Mouse (Mus musculus): ENCODE data around the gene Grm8. TPM values are rescaled to one million over a fixed set of nuclear protein-coding genes. Genes with fewer than 3 reads are reported as not detected.

Gene Grm8
- total and polyA plus RNA-seq, 3 experiments: 0.42 to 0.52 TPM; not detected in 1

DNA sequence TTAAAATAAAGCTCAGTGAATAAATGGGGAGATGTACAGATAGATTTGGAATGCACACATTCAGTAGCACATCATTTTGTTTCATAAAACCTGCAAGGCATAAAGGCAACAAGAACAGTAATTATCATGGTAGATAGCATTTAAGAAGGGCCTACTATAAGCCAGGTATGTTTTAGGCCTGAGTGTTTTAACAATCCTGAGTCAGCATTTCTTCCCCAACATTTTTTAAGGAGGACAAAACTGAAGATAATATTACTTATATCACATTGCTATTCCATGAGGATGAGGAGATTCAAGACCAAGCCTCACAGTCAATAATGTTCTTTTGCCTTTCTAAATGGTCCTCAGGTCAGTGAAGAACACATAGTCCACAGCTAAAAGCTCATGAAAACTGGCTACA lies 762.6 kb downstream of the Grm8 start:
- no peak overlapping the region for H3K27ac ChIP-seq (ENCODE audit: control insufficient read depth, low read depth, low read length)
- no peaks in the 10 kb centered on the region for H3K79me2 ChIP-seq (ENCODE audit: control insufficient read depth, insufficient read depth, low read length, poor library complexity)
- no peaks in the 10 kb centered on the region for H3K4me1 ChIP-seq (ENCODE audit: control insufficient read depth in 1 of 2, insufficient read depth in 2 of 2, low read length in 2 of 2)
- no peak overlapping the region for H3K4me3 ChIP-seq (ENCODE audit: control insufficient read depth in 1 of 2, insufficient read depth in 1 of 2, low read depth in 2 of 2, low read length in 2 of 2)
- H3K27me3 ChIP-seq (ENCODE audit: control insufficient read depth in 1 of 2, insufficient read depth in 2 of 2, low read length in 2 of 2): no peaks in the 10 kb centered on the region
- no peak overlapping the region for H3K9ac ChIP-seq (ENCODE audit: control insufficient read depth, low read depth, low read length, poor library complexity, severe bottlenecking)
- no peaks in the 10 kb centered on the region for H3K36me3 ChIP-seq (ENCODE audit: control insufficient read depth in 1 of 2, insufficient read depth in 2 of 2, low read length in 2 of 2)
- TF ChIP-seq ZNF384 (IDR thresholded peaks at IDR 0.05; ENCODE audit: low read depth, low read length) (no peak), RCOR1 (IDR thresholded peaks at IDR 0.05; ENCODE audit: low read depth, low read length) (no peak), MYB (IDR thresholded peaks at IDR 0.05; ENCODE audit: low read depth, low read length) (no peak), ZKSCAN1 (IDR thresholded peaks at IDR 0.05; ENCODE audit: low read depth, low read length) (no peak), TCF12 (IDR thresholded peaks at IDR 0.05; ENCODE audit: low read depth, low read length) (no peak), SIN3A (IDR thresholded peaks at IDR 0.05; ENCODE audit: low read length) (no peak)
- DNase-seq (ENCODE audit: low read depth, low spot score): no peak
- H3K9me3 ChIP-seq (replicated peaks; ENCODE audit: insufficient read depth, low read length): no peaks in the 10 kb centered on the region

DNA sequence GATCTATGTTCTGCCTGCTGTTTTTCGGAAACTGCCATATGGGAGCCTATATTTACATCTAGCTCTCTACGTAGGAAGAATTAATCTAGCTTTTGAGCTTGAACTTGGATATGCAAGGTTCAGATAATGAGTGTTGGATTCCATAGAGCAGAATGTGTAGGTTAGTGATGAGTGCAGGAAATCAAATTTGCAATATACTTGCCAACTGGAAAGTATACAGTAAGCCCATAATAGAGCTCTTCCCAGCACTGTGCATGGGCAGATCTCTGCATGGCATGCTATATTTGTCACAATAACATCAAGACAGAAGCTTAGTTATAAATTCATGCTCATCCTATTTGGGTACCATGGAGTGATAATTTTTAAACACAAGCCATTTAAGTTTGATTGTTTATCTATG lies 763.9 kb downstream of the Grm8 start:
- no peaks in the 10 kb centered on the region for H3K27me3 ChIP-seq (ENCODE audit: control insufficient read depth in 1 of 2, insufficient read depth in 2 of 2, low read length in 2 of 2)
- TF ChIP-seq E2F4 (IDR thresholded peaks at IDR 0.05; ENCODE audit: borderline replicate concordance, low read depth, low read length) (no peak), TCF12 (IDR thresholded peaks at IDR 0.05; ENCODE audit: low read depth, low read length) (no peak), POLR2A (IDR thresholded peaks at IDR 0.05; ENCODE audit: control insufficient read depth in 1 of 2, insufficient read depth in 1 of 2, low read depth in 1 of 2, low read length in 2 of 2, poor library complexity in 1 of 2) (no peak), BHLHE40 (IDR thresholded peaks at IDR 0.05; ENCODE audit: borderline replicate concordance, low read depth, low read length) (no peak), MYB (IDR thresholded peaks at IDR 0.05; ENCODE audit: low read depth, low read length) (no peak), SIN3A (IDR thresholded peaks at IDR 0.05; ENCODE audit: low read length) (no peak), TBP (IDR thresholded peaks at IDR 0.05; ENCODE audit: low read depth, low read length) (no peak), CHD2 (IDR thresholded peaks at IDR 0.05; ENCODE audit: low read length) (no peak), ZNF384 (IDR thresholded peaks at IDR 0.05; ENCODE audit: low read depth, low read length) (no peak), GATA1 (IDR thresholded peaks at IDR 0.05; ENCODE audit: low read depth, low read length) (no peak), HCFC1 (IDR thresholded peaks at IDR 0.05; ENCODE audit: low read depth, low read length) (no peak), MAX (IDR thresholded peaks at IDR 0.05; ENCODE audit: low read length) (no peak), UBTF (IDR thresholded peaks at IDR 0.05; ENCODE audit: borderline replicate concordance, insufficient read depth, low read depth, low read length) (no peak), MAZ (IDR thresholded peaks at IDR 0.05; ENCODE audit: low read depth, low read length) (no peak), POLR2AphosphoS5 (IDR thresholded peaks at IDR 0.05; ENCODE audit: borderline replicate concordance, low read depth, low read length) (no peak), CHD1 (IDR thresholded peaks at IDR 0.05; ENCODE audit: low read depth, low read length) (no peak), CTCF (IDR thresholded peaks at IDR 0.05 in 2 of 3, conservative IDR thresholded peaks at IDR 0.05 in 1 of 3; ENCODE audit: control insufficient read depth in 1 of 3, insufficient read depth in 1 of 3, low read depth in 2 of 3, low read length in 3 of 3, poor library complexity in 1 of 3, severe bottlenecking in 1 of 3) (no peak)

More for the DNA sequence above, 763.9 kb downstream of the Grm8 start:
- Histone ChIP-seq H3K9me3 (replicated peaks; ENCODE audit: insufficient read depth, low read length) (no peaks in the 10 kb centered on the region), H3K27ac (ENCODE audit: control insufficient read depth, low read depth, low read length) (no peak overlapping the region), H3K36me3 (ENCODE audit: control insufficient read depth in 1 of 2, insufficient read depth in 2 of 2, low read length in 2 of 2) (no peaks in the 10 kb centered on the region), H3K79me2 (ENCODE audit: control insufficient read depth, insufficient read depth, low read length, poor library complexity) (no peaks in the 10 kb centered on the region), H3K9ac (ENCODE audit: control insufficient read depth, low read depth, low read length, poor library complexity, severe bottlenecking) (no peak overlapping the region), H3K4me1 (ENCODE audit: control insufficient read depth in 1 of 2, insufficient read depth in 2 of 2, low read length in 2 of 2) (no peaks in the 10 kb centered on the region), H3K4me3 (ENCODE audit: control insufficient read depth in 1 of 2, insufficient read depth in 1 of 2, low read depth in 2 of 2, low read length in 2 of 2) (no peak overlapping the region)
- DNase-seq (ENCODE audit: low read depth, low spot score): no peak

Measured in MEL (cell line).